Mouse (Mus musculus): ENCODE data around the gene Gm20388. TPM values are rescaled to one million over a fixed set of nuclear protein-coding genes. Genes with fewer than 3 reads are reported as not detected.

Gm20388 gene
- polyA plus RNA-seq, 1 experiment from 2014 or later = not detected

DNA sequence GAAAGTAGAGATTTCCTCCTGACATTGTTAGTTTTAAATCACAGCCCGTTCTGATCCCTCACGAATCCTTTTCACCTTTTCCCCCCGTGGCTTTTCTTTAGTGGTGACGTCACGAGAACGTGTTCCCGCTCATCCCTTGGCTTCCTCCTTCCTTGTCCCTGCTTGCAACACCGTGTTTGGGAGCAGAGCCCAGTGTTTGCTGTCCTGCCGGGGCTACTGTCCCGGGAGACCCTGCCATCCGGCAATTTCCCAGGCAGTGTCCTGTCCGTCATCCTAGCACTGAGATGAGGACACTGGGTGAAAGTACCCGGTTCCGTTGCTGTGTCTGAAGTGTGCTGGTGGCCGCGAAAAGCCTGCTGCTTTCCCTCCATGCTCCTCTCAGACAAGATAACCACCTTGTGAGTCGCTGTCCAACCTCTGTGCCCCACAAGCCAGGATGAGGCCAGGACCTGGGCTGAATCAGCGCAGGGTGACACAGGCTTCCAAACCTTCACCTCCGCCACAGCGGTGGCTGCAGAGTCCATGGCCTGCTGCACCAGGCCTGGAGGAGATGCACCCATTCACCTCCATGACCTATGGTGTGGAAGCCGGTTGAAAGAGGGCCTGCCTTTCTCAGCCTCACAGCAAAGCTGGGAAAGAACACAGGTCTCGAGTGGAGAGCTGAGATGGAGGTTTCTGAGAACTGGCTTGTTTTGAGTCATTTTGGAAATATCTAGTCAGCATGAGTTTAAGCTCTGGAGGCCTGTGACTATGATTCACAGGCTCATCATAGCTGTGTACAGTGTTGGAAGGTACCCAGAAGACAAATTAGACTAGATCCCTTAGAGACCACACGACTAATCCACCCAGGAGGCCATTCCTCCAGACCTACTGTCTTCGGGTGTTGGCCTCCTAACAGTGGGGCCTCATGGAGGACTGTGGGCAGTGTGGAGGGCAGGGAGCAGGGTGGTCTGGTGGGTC, 4367.6 kb downstream of the Gm20388 start:
- Histone ChIP-seq H3K9ac (ENCODE audit: low read length) (no peak overlapping the region), H3K36me3 (ENCODE audit: control insufficient read depth, insufficient read depth, low read length) (no peaks in the 10 kb centered on the region), H3K27me3 (ENCODE audit: control insufficient read depth, insufficient read depth, low read length) (no peaks in the 10 kb centered on the region), H3K4me3 (ENCODE audit: low read depth, low read length) (no peak overlapping the region), H3K4me1 (replicated peaks; ENCODE audit: control insufficient read depth, insufficient read depth) (peaks cover 7% of the 10 kb centered on the region), H3K27ac (replicated peaks) (peak overlapping the region; percentile 78), H3K9me3 (ENCODE audit: control insufficient read depth, low read length) (no peaks in the 10 kb centered on the region), H3K4me2 (replicated peaks; ENCODE audit: low read depth) (no peak overlapping the region)
- DNase-seq (ENCODE audit: low spot score) (no peak), ATAC-seq (ENCODE audit: low FRiP score, low TSS enrichment) (peak; percentile 25; the same call in 1 of the 2 replicates)
- 46% methylated on average over 24 of the region's 24 CpGs for WGBS
- TF ChIP-seq CTCF (IDR thresholded peaks at IDR 0.05; ENCODE audit: low read depth) = no peak
- no peak for TF ChIP-seq EP300 (optimal IDR thresholded peaks at IDR 0.05)

DNA sequence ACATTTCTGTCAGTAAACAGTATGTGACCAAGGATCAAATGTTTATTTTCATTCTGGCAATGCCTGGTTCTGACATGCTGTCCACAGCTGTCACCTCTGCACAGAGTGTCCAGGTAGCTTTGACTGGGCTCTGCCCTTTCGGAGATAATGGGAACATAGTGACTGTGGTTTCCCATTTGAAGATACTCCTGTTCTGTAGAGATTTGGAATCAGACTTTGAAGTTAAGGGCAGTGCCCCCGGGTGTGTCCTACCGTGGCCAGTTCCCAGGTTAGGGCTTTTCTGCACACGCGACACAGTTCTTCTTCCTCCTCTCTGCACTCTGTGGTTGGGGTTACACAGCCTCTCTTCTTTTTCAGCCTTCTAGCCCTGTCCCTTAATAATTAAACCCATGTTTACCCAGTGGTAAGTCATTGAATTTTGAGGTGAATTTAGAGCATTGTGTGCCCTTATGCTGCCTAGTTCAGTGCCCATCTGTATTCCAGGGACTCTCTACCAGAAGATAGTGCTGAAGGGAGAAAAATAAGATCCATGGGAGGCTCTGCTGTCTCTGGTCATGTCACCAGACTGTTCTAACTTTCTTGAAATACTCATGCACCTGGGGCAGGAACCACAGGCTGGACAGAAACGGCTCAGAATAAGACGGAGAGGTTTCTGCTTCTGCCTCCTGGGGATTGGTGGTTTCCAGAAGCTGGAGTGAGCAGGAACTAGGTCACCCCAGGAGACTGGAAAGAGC, 4368.5 kb downstream of the Gm20388 start:
- Histone ChIP-seq H3K4me1 (replicated peaks; ENCODE audit: control insufficient read depth, insufficient read depth) (peaks cover 11% of the 10 kb centered on the region), H3K9ac (ENCODE audit: low read length) (no peak overlapping the region), H3K36me3 (ENCODE audit: control insufficient read depth, insufficient read depth, low read length) (no peaks in the 10 kb centered on the region), H3K9me3 (ENCODE audit: control insufficient read depth, low read length) (no peaks in the 10 kb centered on the region), H3K4me3 (ENCODE audit: low read depth, low read length) (no peak overlapping the region), H3K27me3 (ENCODE audit: control insufficient read depth, insufficient read depth, low read length) (no peaks in the 10 kb centered on the region), H3K27ac (replicated peaks) (peak overlapping the region; percentile 56; the same call in 1 of the 2 replicates), H3K4me2 (replicated peaks; ENCODE audit: low read depth) (no peak overlapping the region)
- no peak for DNase-seq (ENCODE audit: low spot score)
- WGBS = 61% methylated on average over 7 of the region's 7 CpGs
- TF ChIP-seq CTCF (IDR thresholded peaks at IDR 0.05; ENCODE audit: low read depth) (no peak), EP300 (optimal IDR thresholded peaks at IDR 0.05) (no peak)
- no peak for ATAC-seq (ENCODE audit: low FRiP score, low TSS enrichment)

DNA sequence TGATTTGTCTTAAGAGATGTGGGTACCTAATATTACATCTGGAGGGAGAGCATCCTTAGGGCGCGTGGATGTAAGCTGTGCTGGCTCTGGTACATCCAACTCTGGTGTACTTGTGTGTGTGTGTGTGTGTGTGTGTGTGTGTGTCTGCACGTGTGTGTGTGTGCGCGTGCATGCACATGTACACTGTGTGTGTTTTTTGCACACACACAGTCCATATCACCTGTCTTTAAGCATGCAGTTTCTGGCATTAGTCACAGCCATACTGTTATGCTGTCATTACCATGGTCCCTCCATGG, 4369.0 kb downstream of the Gm20388 start:
- H3K27ac ChIP-seq (replicated peaks) = no peak overlapping the region
- H3K9me3 ChIP-seq (ENCODE audit: control insufficient read depth, low read length) = no peaks in the 10 kb centered on the region
- H3K27me3 ChIP-seq (ENCODE audit: control insufficient read depth, insufficient read depth, low read length) = no peaks in the 10 kb centered on the region
- H3K36me3 ChIP-seq (ENCODE audit: control insufficient read depth, insufficient read depth, low read length) = no peaks in the 10 kb centered on the region
- ATAC-seq (ENCODE audit: low FRiP score, low TSS enrichment) (no peak), DNase-seq (ENCODE audit: low spot score) (no peak)
- H3K4me2 ChIP-seq (replicated peaks; ENCODE audit: low read depth) = no peak overlapping the region
- TF ChIP-seq CTCF (IDR thresholded peaks at IDR 0.05; ENCODE audit: low read depth) (no peak), EP300 (optimal IDR thresholded peaks at IDR 0.05) (no peak)
- 90% methylated on average over 5 of the region's 5 CpGs for WGBS
- no peak overlapping the region for H3K9ac ChIP-seq (ENCODE audit: low read length)
- H3K4me1 ChIP-seq (replicated peaks; ENCODE audit: control insufficient read depth, insufficient read depth) = peaks cover 11% of the 10 kb centered on the region
- H3K4me3 ChIP-seq (ENCODE audit: low read depth, low read length) = no peak overlapping the region

DNA sequence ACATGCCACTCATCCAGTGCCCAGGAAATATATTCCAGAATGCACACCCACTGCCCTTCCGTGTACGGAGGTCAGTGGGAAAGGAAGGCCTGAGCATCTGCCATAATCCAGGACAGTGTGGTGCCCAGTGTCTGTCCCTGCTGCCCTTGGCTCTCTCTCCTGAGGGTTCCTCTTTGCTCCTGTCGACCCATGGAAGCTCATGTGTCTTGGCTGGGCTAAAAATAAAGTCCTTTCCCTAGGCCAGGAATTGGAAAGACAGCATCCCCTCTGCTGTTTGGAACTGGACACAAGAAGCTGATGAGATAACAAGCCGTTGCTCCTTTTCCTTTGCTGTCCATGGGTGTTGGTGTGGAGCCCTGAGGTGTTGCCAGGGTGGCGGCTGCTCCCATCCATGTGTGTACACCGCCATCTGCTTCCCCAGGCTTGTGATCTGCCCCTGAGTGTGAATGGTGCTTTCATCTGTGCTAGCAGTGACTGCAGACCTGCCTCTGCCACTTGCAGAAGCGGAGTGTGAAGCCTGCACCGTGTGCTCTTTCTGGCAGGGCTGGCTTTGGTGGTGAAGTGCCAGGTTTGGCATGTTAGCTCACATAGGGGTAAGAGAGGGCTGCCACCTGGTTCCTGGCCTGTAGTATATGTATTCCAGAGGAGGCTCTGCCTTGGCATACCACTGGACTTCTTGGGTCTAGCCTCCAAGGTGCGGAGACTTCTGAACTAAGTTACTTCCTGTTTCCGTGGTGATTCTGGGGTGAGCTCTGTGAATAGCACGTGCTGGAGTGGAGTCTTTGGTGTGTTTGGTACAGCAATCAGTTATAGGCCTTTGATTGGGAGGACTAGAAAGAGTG, 4371.3 kb downstream of the Gm20388 start:
- H3K9ac ChIP-seq (ENCODE audit: low read length) = no peak overlapping the region
- no peak overlapping the region for H3K4me2 ChIP-seq (replicated peaks; ENCODE audit: low read depth)
- H3K4me3 ChIP-seq (ENCODE audit: low read depth, low read length) = no peak overlapping the region
- no peak for TF ChIP-seq CTCF (IDR thresholded peaks at IDR 0.05; ENCODE audit: low read depth)
- TF ChIP-seq EP300 (optimal IDR thresholded peaks at IDR 0.05) = no peak
- ATAC-seq (ENCODE audit: low FRiP score, low TSS enrichment) (no peak), DNase-seq (ENCODE audit: low spot score) (no peak)
- no peaks in the 10 kb centered on the region for H3K27me3 ChIP-seq (ENCODE audit: control insufficient read depth, insufficient read depth, low read length)
- no peaks in the 10 kb centered on the region for H3K36me3 ChIP-seq (ENCODE audit: control insufficient read depth, insufficient read depth, low read length)
- 66% methylated on average over 11 of the region's 11 CpGs for WGBS
- peaks cover 11% of the 10 kb centered on the region for H3K4me1 ChIP-seq (replicated peaks; ENCODE audit: control insufficient read depth, insufficient read depth)
- H3K9me3 ChIP-seq (ENCODE audit: control insufficient read depth, low read length) = no peaks in the 10 kb centered on the region
- H3K27ac ChIP-seq (replicated peaks) = no peak overlapping the region; the same call in 1 of the 2 replicates

DNA sequence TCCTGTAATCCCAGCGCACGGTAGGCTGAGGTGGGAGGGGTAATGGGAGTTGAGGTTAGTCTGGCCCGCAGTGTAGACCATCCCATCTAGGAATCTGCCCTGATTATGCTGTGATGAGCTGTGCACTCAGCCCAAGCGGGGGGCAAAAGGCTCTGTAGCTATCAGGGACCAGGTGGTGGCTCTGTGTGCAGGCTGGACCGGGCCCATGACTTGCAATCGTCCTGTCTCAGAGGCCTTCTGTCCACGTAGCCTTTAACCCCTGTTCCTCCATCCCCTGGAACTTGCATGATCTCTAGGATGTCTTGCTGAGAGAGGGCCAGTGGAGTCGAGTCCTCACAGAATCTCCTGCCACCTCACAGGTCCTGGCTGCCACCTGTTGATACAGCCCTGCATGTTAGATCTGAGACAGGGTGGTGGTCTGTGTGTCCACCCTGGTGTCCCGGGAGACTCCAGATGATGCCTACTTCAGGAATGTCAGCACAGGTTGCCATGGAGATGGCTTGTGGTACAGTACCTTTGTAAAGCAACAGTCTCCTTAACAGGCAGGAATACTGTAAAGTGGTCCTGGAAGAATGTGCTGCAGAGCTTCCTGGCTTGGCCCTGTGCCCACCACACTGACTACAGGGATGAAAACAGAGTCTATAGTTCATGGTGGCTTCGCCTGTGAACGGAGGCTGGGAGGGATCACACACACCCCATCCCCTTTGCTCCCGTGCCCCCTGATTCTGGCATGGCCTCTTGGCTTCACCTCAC, 4372.4 kb downstream of the Gm20388 start:
- no peak overlapping the region for H3K4me2 ChIP-seq (replicated peaks; ENCODE audit: low read depth)
- DNase-seq (ENCODE audit: low spot score) (no peak), ATAC-seq (ENCODE audit: low FRiP score, low TSS enrichment) (no peak)
- H3K4me3 ChIP-seq (ENCODE audit: low read depth, low read length) = no peak overlapping the region
- H3K36me3 ChIP-seq (ENCODE audit: control insufficient read depth, insufficient read depth, low read length) = no peaks in the 10 kb centered on the region
- no peak overlapping the region for H3K9ac ChIP-seq (ENCODE audit: low read length)
- H3K4me1 ChIP-seq (replicated peaks; ENCODE audit: control insufficient read depth, insufficient read depth) = peaks cover 11% of the 10 kb centered on the region
- peak overlapping the region; percentile 50 for H3K27ac ChIP-seq (replicated peaks)
- H3K27me3 ChIP-seq (ENCODE audit: control insufficient read depth, insufficient read depth, low read length) = no peaks in the 10 kb centered on the region
- TF ChIP-seq CTCF (IDR thresholded peaks at IDR 0.05; ENCODE audit: low read depth) (no peak), EP300 (optimal IDR thresholded peaks at IDR 0.05) (no peak)
- WGBS = 71% methylated on average over 12 of the region's 12 CpGs
- H3K9me3 ChIP-seq (ENCODE audit: control insufficient read depth, low read length) = no peaks in the 10 kb centered on the region
